Mouse (Mus musculus): Measurements from ENCODE around the gene Pold1. TPM values are rescaled to one million over a fixed set of nuclear protein-coding genes. Genes with fewer than 3 reads are reported as not detected.
A peak's percentile ranks its signal among the peaks of the same experiment; 100 is the strongest.

Gene Pold1
- polyA plus RNA-seq, 1 experiment from 2014 or later = 94.3 TPM

GRCm38 (mm10) chr7:44507491-44507890, 41.2 kb downstream of the Pold1 start:
- no peak overlapping the region for H3K9ac ChIP-seq
- peaks cover 5% of the 10 kb centered on the region; the same call in 1 of the 2 replicates for H3K9me3 ChIP-seq (replicated peaks)
- peak; percentile 24; the same call in 1 of the 2 replicates for ATAC-seq
- no peaks in the 10 kb centered on the region for H3K36me3 ChIP-seq
- H3K4me3 ChIP-seq = no peak overlapping the region
- no peak overlapping the region for H3K27ac ChIP-seq
- peaks cover 10% of the 10 kb centered on the region for H3K4me1 ChIP-seq
- H3K4me2 ChIP-seq = no peak overlapping the region
- peaks cover 72% of the 10 kb centered on the region for H3K27me3 ChIP-seq (replicated peaks)

DNA sequence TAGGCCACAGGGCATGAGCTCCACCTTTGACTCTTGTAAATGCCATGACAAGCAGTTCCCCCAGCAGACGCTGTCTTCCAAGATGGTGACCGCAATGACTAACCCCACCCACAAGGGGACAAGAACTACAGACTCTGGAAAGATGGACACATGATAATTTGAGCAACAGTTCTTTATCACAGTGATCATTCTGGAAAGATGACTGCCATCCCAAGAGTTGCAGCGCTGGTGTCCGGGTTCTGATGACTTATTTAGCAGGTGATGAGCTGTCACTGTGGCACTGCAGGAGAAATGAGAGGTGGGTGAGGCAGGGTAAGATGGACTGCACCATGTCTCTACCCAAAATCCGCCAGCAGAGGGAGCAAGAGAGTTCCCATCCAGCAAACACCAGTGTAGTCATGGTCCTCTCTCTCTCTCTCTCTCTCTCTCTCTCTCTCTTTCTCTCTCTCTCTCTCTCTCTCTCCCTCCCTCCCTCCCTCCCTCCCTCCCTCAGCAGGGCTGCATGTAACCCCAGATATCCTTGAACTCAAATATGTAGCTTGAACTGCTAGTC, 47.0 kb downstream of the Pold1 start:
- Histone ChIP-seq H3K9me3 (replicated peaks) (peaks cover 3% of the 10 kb centered on the region; the same call in 1 of the 2 replicates), H3K4me1 (peaks cover 24% of the 10 kb centered on the region), H3K4me3 (no peak overlapping the region), H3K27ac (no peak overlapping the region), H3K36me3 (no peaks in the 10 kb centered on the region), H3K4me2 (no peak overlapping the region), H3K9ac (no peak overlapping the region), H3K27me3 (replicated peaks) (peaks cover 52% of the 10 kb centered on the region)
- WGBS (ENCODE audit: insufficient replicate concordance) = 27% methylated on average over 5 of the region's 5 CpGs
- no peak for ATAC-seq

DNA sequence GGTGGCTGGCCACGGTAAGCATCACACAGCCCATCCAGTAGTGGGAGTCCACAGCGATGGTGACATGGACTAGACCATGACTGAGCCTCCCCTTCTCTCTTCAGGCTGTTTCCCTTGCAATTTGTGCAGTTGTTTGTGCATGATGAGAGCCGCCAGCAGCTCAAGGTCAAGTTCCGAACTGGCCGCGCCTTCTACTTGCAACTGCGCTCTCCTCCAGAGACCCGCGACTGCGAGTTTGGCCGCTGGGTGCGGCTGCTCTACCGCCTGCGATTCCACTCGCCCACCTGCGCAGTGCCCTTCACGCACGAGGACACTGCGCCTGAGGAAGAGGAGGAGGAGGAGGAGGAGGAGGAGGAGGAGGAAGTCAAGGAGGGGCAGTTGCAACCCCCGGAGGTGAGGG, 48.6 kb downstream of the Pold1 start:
- Histone ChIP-seq H3K9me3 (replicated peaks) (peaks cover 3% of the 10 kb centered on the region; the same call in 1 of the 2 replicates), H3K27me3 (replicated peaks) (peaks cover 44% of the 10 kb centered on the region), H3K9ac (no peak overlapping the region), H3K4me3 (no peak overlapping the region), H3K4me1 (peaks cover 31% of the 10 kb centered on the region), H3K4me2 (no peak overlapping the region), H3K36me3 (no peaks in the 10 kb centered on the region), H3K27ac (no peak overlapping the region)
- WGBS (ENCODE audit: insufficient replicate concordance) = 39% methylated on average over 20 of the region's 20 CpGs
- ATAC-seq = no peak

DNA sequence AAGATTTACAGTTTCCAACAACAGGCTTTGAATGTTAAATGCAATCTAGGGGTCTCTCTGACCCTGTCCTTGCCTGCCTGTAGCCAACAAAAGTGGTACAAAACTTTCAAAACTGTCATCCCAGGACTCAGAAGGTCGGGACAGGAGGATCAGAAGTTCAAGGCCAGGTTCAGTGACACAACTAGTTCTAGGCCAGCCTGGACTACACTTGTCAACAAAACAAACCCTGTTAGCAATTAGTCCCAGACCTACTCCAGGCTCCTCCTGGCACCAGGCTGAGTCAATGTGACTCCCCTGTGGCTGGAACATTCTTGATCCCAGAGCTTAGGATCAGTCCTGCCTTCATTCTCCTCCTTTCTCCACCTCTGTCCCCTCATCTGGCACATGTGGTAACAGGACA, 49.7 kb downstream of the Pold1 start:
- Histone ChIP-seq H3K27ac (no peak overlapping the region), H3K4me3 (no peak overlapping the region), H3K4me1 (peaks cover 39% of the 10 kb centered on the region), H3K27me3 (replicated peaks) (peaks cover 41% of the 10 kb centered on the region), H3K9ac (no peak overlapping the region), H3K4me2 (no peak overlapping the region), H3K9me3 (replicated peaks) (no peaks in the 10 kb centered on the region), H3K36me3 (peaks cover 9% of the 10 kb centered on the region)
- no peak for ATAC-seq
- WGBS (ENCODE audit: insufficient replicate concordance) = 61% methylated on average over 1 of the region's 1 CpGs

- peaks cover 33% of the 10 kb centered on the region for H3K27me3 ChIP-seq (replicated peaks)
- 75% methylated on average over 10 of the region's 10 CpGs for whole genome bisulfite sequencing (ENCODE audit: insufficient replicate concordance)
- peaks cover 39% of the 10 kb centered on the region for H3K4me1 ChIP-seq
- peak overlapping the region; percentile 74 for H3K4me3 ChIP-seq
- ATAC-seq = no peak
- peak overlapping the region; percentile 91 for H3K4me2 ChIP-seq
- peaks cover 23% of the 10 kb centered on the region for H3K36me3 ChIP-seq
- H3K9ac ChIP-seq = peak overlapping the region; percentile 71
- no peaks in the 10 kb centered on the region for H3K9me3 ChIP-seq (replicated peaks)
- H3K27ac ChIP-seq = peak overlapping the region; percentile 94
Measured at GRCm38 (mm10) chr7:44497361-44498055, 51.1 kb downstream of the Pold1 start.

DNA sequence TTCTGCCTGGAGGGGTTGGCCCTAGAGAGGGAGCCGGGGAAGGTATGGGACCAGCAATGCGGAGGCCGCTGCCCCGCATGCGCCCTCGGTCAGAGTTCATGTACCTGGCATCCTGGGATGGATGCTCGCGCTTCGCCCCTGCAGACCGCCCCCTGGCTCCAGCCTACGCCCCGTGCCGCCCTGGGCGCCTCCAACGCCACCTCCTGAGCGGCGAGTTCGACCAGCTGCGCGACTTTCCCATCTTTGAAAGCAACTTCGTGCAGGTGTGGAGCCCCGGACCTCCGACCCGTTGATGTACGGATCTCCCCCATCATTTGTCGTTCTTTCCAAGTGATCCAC, 51.9 kb downstream of the Pold1 start:
- H3K36me3 ChIP-seq = peaks cover 31% of the 10 kb centered on the region
- under 1% methylated on average over 25 of the region's 26 CpGs for WGBS (ENCODE audit: insufficient replicate concordance)
- H3K27ac ChIP-seq = peak overlapping the region; percentile 94
- H3K27me3 ChIP-seq (replicated peaks) = peaks cover 33% of the 10 kb centered on the region
- H3K4me2 ChIP-seq = peak overlapping the region; percentile 91
- peak overlapping the region; percentile 71 for H3K9ac ChIP-seq
- peak overlapping the region; percentile 74 for H3K4me3 ChIP-seq
- peaks cover 39% of the 10 kb centered on the region for H3K4me1 ChIP-seq
- peak; percentile 71 for ATAC-seq
- H3K9me3 ChIP-seq (replicated peaks) = no peaks in the 10 kb centered on the region

DNA sequence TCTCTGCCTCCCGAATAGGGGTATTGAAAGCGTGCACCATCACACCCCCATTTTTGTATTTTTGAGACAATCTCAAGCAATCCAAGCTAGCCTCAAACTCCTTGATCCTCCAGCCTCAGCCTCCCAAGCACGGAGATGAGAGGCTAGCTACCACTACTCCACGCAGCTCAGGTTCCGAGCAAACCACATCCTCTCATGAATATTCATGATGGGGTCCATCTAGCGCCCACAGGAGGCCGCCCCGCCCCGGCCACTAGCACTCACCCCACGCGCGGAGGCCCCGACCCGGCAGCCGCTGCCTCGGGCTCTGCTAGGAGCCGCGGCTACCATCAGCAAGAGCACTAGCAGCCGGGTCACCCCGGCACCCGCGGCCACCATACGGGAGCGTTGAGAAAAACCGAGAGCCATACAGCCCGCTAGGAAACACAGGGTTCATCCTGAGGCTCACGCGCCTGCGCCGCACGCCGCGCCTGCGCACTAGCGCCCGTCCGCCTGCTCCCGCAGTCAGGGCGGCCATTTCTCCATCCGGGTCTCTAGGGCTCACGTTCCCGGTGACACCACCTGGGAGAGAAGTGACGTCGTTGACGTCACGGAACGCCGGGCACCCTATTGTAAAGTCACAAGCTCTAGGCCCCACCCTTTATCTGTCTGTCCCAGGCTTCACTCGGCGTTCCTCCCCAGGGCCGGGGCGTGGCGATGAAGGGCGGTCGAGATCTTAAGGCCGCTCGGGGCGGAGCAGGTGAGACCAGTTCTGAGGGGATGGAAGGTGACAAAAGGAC, 52.5 kb downstream of the Pold1 start, which contains the start of the genes Emc10 and Fam71e1:
Gene Emc10, minus strand, starts transcription at position 538 of the 779 bp plus-strand sequence.
Gene Fam71e1, plus strand, starts transcription at position 590 of the 779 bp plus-strand sequence.
- peak; percentile 94 for ATAC-seq
- Histone ChIP-seq H3K27me3 (replicated peaks) (peaks cover 28% of the 10 kb centered on the region), H3K4me2 (peak within 1 kb of the TSS; percentile 91), H3K4me1 (peaks cover 34% of the 10 kb centered on the region), H3K9me3 (replicated peaks) (no peaks in the 10 kb centered on the region), H3K4me3 (peak within 1 kb of the TSS; percentile 74), H3K27ac (peak within 1 kb of the TSS; percentile 94), H3K9ac (peak within 1 kb of the TSS; percentile 82), H3K36me3 (peaks cover 36% of the 10 kb centered on the region)
- under 1% methylated on average over 58 of the region's 58 CpGs for WGBS (ENCODE audit: insufficient replicate concordance)

GRCm38 (mm10) chr7:44495086-44495485, 53.6 kb downstream of the Pold1 start:
- H3K4me1 ChIP-seq = peaks cover 30% of the 10 kb centered on the region
- peaks cover 47% of the 10 kb centered on the region for H3K36me3 ChIP-seq
- WGBS (ENCODE audit: insufficient replicate concordance) = 80% methylated on average over 7 of the region's 7 CpGs
- ATAC-seq = no peak
- H3K4me3 ChIP-seq = peak overlapping the region; percentile 74
- H3K9ac ChIP-seq = peak overlapping the region; percentile 82
- H3K4me2 ChIP-seq = peak overlapping the region; percentile 91
- H3K27ac ChIP-seq = 0 out of 2 replicates have a peak overlapping the region, but pooled peaks have one; percentile 94
- no peaks in the 10 kb centered on the region for H3K9me3 ChIP-seq (replicated peaks)
- peaks cover 18% of the 10 kb centered on the region for H3K27me3 ChIP-seq (replicated peaks)

- H3K9ac ChIP-seq = peak overlapping the region; percentile 82; the same call in 1 of the 2 replicates
- WGBS (ENCODE audit: insufficient replicate concordance) = 84% methylated on average over 12 of the region's 12 CpGs
Measured at GRCm38 (mm10) chr7:44494681-44495080, 54.0 kb downstream of the Pold1 start.

GRCm38 (mm10) chr7:44492166-44492826, 56.4 kb downstream of the Pold1 start:
- H3K9ac ChIP-seq = no peak overlapping the region
- H3K27me3 ChIP-seq (replicated peaks) = no peaks in the 10 kb centered on the region
- WGBS (ENCODE audit: insufficient replicate concordance) = 89% methylated on average over 21 of the region's 21 CpGs
- H3K4me1 ChIP-seq = peaks cover 21% of the 10 kb centered on the region
- H3K4me2 ChIP-seq = no peak overlapping the region
- H3K27ac ChIP-seq = no peak overlapping the region
- H3K4me3 ChIP-seq = no peak overlapping the region
- no peaks in the 10 kb centered on the region for H3K9me3 ChIP-seq (replicated peaks)
- peaks cover 63% of the 10 kb centered on the region for H3K36me3 ChIP-seq
- no peak for ATAC-seq

More at GRCm38 (mm10) chr7:44494681-44495080, 54.0 kb downstream of the Pold1 start:
- H3K4me1 ChIP-seq = peaks cover 30% of the 10 kb centered on the region
- peaks cover 51% of the 10 kb centered on the region for H3K36me3 ChIP-seq
- 0 out of 2 replicates have a peak overlapping the region, but pooled peaks have one; percentile 94 for H3K27ac ChIP-seq
- H3K9me3 ChIP-seq (replicated peaks) = no peaks in the 10 kb centered on the region
- H3K4me3 ChIP-seq = peak overlapping the region; percentile 74
- H3K27me3 ChIP-seq (replicated peaks) = peaks cover 14% of the 10 kb centered on the region
- peak overlapping the region; percentile 91 for H3K4me2 ChIP-seq
- no peak for ATAC-seq

- ATAC-seq = no peak
- WGBS (ENCODE audit: insufficient replicate concordance) = 94% methylated on average over 5 of the region's 5 CpGs
- Histone ChIP-seq H3K27ac (no peak overlapping the region), H3K4me3 (no peak overlapping the region), H3K36me3 (peaks cover 63% of the 10 kb centered on the region), H3K9ac (no peak overlapping the region), H3K27me3 (replicated peaks) (no peaks in the 10 kb centered on the region), H3K4me2 (no peak overlapping the region), H3K9me3 (replicated peaks) (no peaks in the 10 kb centered on the region), H3K4me1 (peaks cover 15% of the 10 kb centered on the region)
Measured at GRCm38 (mm10) chr7:44491391-44491790, 57.3 kb downstream of the Pold1 start.

Measured in liver, embryonic 12.5 days (tissue).